Mouse (Mus musculus) ES-E14 (cell line): Measurements from ENCODE around the gene Rab8b. TPM values are rescaled to one million over a fixed set of nuclear protein-coding genes. Genes with fewer than 3 reads are reported as not detected.

Source experiments
- DNase-seq: peaks from one replicate; pipeline ENCODE4 v3.0.0-alpha.2; 2013; ENCODE audit warnings: low read depth, low spot score
- H3K27ac ChIP-seq: 2 replicates; pipeline ENCODE4 v1.5.1; 2012; ENCODE audit warnings: low read depth, mild to moderate bottlenecking, low read length, moderate library complexity, mixed read lengths; ENCODE audit not compliant: poor library complexity, insufficient read depth, severe bottlenecking
- H3K36me3 ChIP-seq: 2 replicates; pipeline ENCODE4 v1.6.1; 2012; ENCODE audit warnings: mild to moderate bottlenecking, low read length, moderate library complexity, mixed read lengths; ENCODE audit not compliant: control insufficient read depth, poor library complexity, insufficient read depth, severe bottlenecking
- H3K4me1 ChIP-seq, 2 experiments: fragments of 150-350 bp in 1 of 2; sonication (generic) in 1 of 2; 2 replicates each; pipeline ENCODE4 v1.6.1; 2012; ENCODE audit warnings: low read length in 2 of 2, mild to moderate bottlenecking in 1 of 2, mixed read lengths in 1 of 2; ENCODE audit not compliant: control insufficient read depth in 2 of 2, insufficient read depth in 2 of 2, poor library complexity in 1 of 2
- H3K4me3 ChIP-seq, 2 experiments: fragments of 150-350 bp in 1 of 2; sonication (generic) in 1 of 2; 2 replicates each; pipeline ENCODE4 v1.5.1; 2012; ENCODE audit warnings: low read length in 2 of 2, low read depth in 1 of 2, mild to moderate bottlenecking in 1 of 2, mixed read lengths in 1 of 2; ENCODE audit not compliant: insufficient read depth in 1 of 2, poor library complexity in 1 of 2, severe bottlenecking in 1 of 2
- H3K9ac ChIP-seq: 2 replicates; pipeline ENCODE4 v1.6.1; 2012; ENCODE audit warnings: low read depth, mild to moderate bottlenecking, low read length, mixed read lengths; ENCODE audit not compliant: poor library complexity, insufficient read depth, severe bottlenecking
- H3K9me3 ChIP-seq: fragments of 150-350 bp; sonication (generic); 2 replicates; pipeline ENCODE4 v1.6.1; 2012; ENCODE audit warnings: low read depth, mild to moderate bottlenecking, low read length; ENCODE audit not compliant: control insufficient read depth, insufficient read depth
- CHD2 ChIP-seq: IDR thresholded peaks from 2 replicates; pipeline ENCODE4 v1.6.1; 2014; ENCODE audit warnings: mild to moderate bottlenecking, low read depth, low read length, inconsistent platforms
- HCFC1 ChIP-seq: IDR thresholded peaks from 2 replicates; pipeline ENCODE4 v1.6.1; 2012; ENCODE audit warnings: low read length, inconsistent platforms, borderline replicate concordance; ENCODE audit not compliant: insufficient read depth
- MAFK ChIP-seq: IDR thresholded peaks from 2 replicates; pipeline ENCODE4 v1.6.1; 2014; ENCODE audit warnings: mild to moderate bottlenecking, low read depth, low read length, inconsistent platforms; ENCODE audit not compliant: insufficient read depth
- ZC3H11A ChIP-seq: IDR thresholded peaks from 2 replicates; pipeline ENCODE4 v1.6.1; 2012; ENCODE audit warnings: low read depth, mild to moderate bottlenecking, inconsistent platforms, low read length, borderline replicate concordance
- ZNF384 ChIP-seq: IDR thresholded peaks from 2 replicates; pipeline ENCODE4 v1.6.1; 2012; ENCODE audit warnings: low read depth, low read length, inconsistent platforms
- in situ Hi-C, 2 experiments: fragments of 600-800 bp; cut with MboI; formaldehyde crosslinking; loops; one replicate each; pipeline ENCODE4 v1.15.1; 2025; ENCODE audit warnings: low sequenced_read_pairs in 2 of 2, inconsistent platforms in 1 of 2; ENCODE audit not compliant: unreplicated experiment in 2 of 2
- total RNA-seq: library from RNA; depleted of rRNA; stranded (reverse); fragments of 300-350 nt; gene quantifications from 2 replicates; pipeline ENCODE4 v1.2.3, GENCODE M21; 2012

Gene Rab8b
- total RNA-seq, 1 experiment, result 7.9 TPM

DNA sequence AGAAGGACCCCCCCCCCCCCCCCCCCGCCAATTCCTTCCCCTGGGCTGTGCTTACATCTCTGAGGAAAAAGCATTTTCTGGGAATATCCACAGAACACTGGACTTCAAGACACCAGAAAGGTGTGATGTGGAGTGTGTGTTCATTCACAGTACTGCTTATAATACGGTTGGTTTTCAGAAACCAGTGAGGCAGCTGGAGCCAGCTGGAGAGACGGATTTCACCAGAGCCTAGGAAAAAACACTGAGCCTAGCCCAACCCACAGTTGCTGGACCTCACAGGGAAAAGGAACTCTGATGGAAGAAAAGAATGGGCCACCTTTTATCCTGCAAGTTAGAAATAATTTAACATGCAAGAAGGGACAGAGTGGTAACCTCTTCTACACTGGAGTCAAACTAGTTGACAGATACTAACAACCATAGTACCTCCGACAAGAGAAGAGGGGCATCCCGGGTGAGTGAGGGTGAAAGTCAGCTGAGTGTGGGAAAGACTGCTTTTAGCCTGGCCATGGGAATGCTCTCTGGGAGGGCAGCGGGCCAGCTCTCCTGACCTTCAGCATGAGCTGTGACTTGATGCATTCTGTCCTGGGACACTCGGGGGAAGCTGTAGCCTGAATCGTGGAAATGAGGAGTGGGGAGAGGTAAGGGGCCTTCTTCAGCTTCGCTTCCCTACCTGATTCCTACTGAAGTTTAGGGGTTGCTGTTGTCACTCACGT lies 47.3 kb downstream of the Rab8b start:
- Histone ChIP-seq H3K36me3 (no peaks in the 10 kb centered on the region), H3K4me1 (no peaks in the 10 kb centered on the region), H3K9me3 (no peaks in the 10 kb centered on the region), H3K27ac (no peak overlapping the region), H3K9ac (no peak overlapping the region), H3K4me3 (no peak overlapping the region)
- in situ Hi-C loops, result no loop called here
- DNase-seq, result no peak
- TF ChIP-seq HCFC1 (no peak), ZC3H11A (no peak)

DNA sequence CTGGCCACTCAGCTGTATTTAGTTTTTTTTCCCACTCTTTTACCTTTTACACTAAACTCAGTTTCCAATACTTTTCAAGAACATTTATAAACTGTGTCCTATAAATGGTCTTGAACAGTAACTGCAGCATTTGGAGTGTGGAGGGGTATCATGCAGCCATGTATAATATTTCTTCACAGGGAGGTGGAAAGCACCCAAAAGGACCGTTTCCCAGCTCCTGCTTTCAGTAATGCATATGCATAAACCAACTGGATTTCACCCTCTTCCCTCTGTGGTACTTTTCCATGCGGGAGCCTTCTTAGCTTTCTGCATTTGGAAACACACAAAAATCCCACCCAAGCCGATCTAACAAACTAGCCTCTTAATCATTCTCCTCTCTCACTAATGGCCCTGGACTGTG lies 54.8 kb downstream of the Rab8b start:
- in situ Hi-C loops, result no loop called here
- H3K27ac ChIP-seq, result no peak overlapping the region

DNA sequence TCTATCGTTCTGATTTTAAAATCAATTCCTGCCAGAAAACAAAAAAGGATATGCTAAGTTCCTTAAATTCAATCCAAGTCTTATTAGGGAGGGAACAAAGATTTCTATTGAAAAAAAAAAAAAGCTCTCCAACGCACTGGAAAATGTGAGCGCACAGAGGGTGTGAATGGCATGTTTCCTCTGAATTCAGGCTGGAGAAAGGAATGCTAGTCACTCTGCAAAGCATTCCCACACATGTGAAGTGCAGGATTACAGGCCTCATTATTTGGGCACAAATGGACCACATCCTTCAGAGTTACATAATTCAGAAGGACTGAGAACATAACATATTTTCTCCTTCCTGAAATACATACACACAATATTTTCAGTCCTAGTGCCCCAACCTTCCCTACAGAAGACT lies 56.0 kb downstream of the Rab8b start:
- no peak for DNase-seq
- no peak for TF ChIP-seq ZC3H11A
- no peak for TF ChIP-seq ZNF384
- TF ChIP-seq HCFC1, result no peak
- no peak for TF ChIP-seq CHD2
- TF ChIP-seq MAFK, result no peak
- no peaks in the 10 kb centered on the region; the same call in 1 of the 2 replicates for H3K36me3 ChIP-seq
- H3K4me1 ChIP-seq, result no peaks in the 10 kb centered on the region; a peak in 1 of 4 replicates
- H3K27ac ChIP-seq, result no peak overlapping the region
- no peaks in the 10 kb centered on the region for H3K9me3 ChIP-seq
- in situ Hi-C loops, result no loop called here
- no peak overlapping the region for H3K4me3 ChIP-seq
- H3K9ac ChIP-seq, result no peak overlapping the region

More for the DNA sequence above, 54.8 kb downstream of the Rab8b start:
- Histone ChIP-seq H3K9ac (no peak overlapping the region), H3K36me3 (no peaks in the 10 kb centered on the region; the same call in 1 of the 2 replicates), H3K4me3 (no peak overlapping the region), H3K9me3 (no peaks in the 10 kb centered on the region), H3K4me1 (no peaks in the 10 kb centered on the region; a peak in 1 of 4 replicates)
- TF ChIP-seq HCFC1 (no peak), ZNF384 (no peak)
- DNase-seq, result no peak

DNA sequence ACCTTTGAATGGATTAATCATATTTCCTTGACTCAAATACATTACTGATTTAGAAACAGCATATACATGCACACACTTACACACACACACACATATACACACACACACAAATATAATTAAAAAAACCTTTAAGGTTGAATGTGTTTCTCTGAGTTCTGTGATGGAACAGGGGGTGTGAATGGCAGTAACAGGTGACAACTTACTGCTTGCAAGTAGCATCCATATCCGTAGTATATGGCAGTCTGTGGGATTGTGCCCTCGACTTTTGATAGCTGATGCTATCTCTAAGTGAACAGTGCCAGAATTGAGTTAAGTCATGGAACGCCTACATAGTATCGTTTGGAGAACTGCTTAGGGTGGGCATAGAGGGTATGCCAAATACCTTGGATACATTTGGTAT lies 57.3 kb downstream of the Rab8b start:
- in situ Hi-C loops, result no loop called here
- no peak for DNase-seq
- Histone ChIP-seq H3K4me3 (no peak overlapping the region), H3K27ac (no peak overlapping the region), H3K4me1 (no peaks in the 10 kb centered on the region; a peak in 1 of 4 replicates), H3K9me3 (no peaks in the 10 kb centered on the region), H3K36me3 (no peaks in the 10 kb centered on the region; the same call in 1 of the 2 replicates), H3K9ac (no peak overlapping the region)
- TF ChIP-seq ZNF384 (no peak), ZC3H11A (no peak), MAFK (no peak), HCFC1 (no peak), CHD2 (no peak)
